Mouse (Mus musculus): Measurements from ENCODE around the gene Hectd1. TPM values are rescaled to one million over a fixed set of nuclear protein-coding genes. Genes with fewer than 3 reads are reported as not detected.

The Hectd1 gene
- total and polyA plus RNA-seq, 2 experiments from 2014 or later, result 28.0 to 67.1 TPM

- ATAC-seq (no peak), DNase-seq (ENCODE audit: low spot score) (no peak)
- Histone ChIP-seq H3K4me2 (ENCODE audit: low read depth, low read length) (no peak overlapping the region), H3K4me3 (ENCODE audit: low read length) (no peak overlapping the region), H3K9me3 (ENCODE audit: low read length) (no peaks in the 10 kb centered on the region), H3K27me3 (ENCODE audit: insufficient read depth, low read length) (no peaks in the 10 kb centered on the region), H3K4me1 (ENCODE audit: insufficient read depth, low read length) (no peaks in the 10 kb centered on the region), H3K27ac (no peak overlapping the region), H3K36me3 (ENCODE audit: insufficient read depth, low read length) (no peaks in the 10 kb centered on the region; the same call in 1 of the 2 replicates), H3K9ac (replicated peaks; ENCODE audit: low read length) (no peak overlapping the region)
- WGBS, result 73% methylated on average over 11 of the region's 11 CpGs
- TF ChIP-seq CTCF (IDR thresholded peaks at IDR 0.05; ENCODE audit: low read depth), result no peak
These were observed 100.3 kb downstream of the Hectd1 start for GRCm38 (mm10) chr12:51729058-51729457.

- TF ChIP-seq CTCF (IDR thresholded peaks at IDR 0.05; ENCODE audit: low read depth), result no peak
- no peak overlapping the region for H3K9ac ChIP-seq (replicated peaks; ENCODE audit: low read length)
- H3K4me3 ChIP-seq (ENCODE audit: low read length), result no peak overlapping the region
- H3K4me1 ChIP-seq (ENCODE audit: insufficient read depth, low read length), result no peaks in the 10 kb centered on the region
- H3K36me3 ChIP-seq (ENCODE audit: insufficient read depth, low read length), result peaks cover 6% of the 10 kb centered on the region; the same call in 1 of the 2 replicates
- no peaks in the 10 kb centered on the region for H3K9me3 ChIP-seq (ENCODE audit: low read length)
- ATAC-seq (no peak), DNase-seq (ENCODE audit: low spot score) (no peak)
- no peaks in the 10 kb centered on the region for H3K27me3 ChIP-seq (ENCODE audit: insufficient read depth, low read length)
- H3K27ac ChIP-seq, result no peak overlapping the region
- 93% methylated on average over 8 of the region's 8 CpGs for WGBS
- H3K4me2 ChIP-seq (ENCODE audit: low read depth, low read length), result no peak overlapping the region
These were observed 107.5 kb downstream of the Hectd1 start for GRCm38 (mm10) chr12:51721836-51722235.

- no peak for TF ChIP-seq CTCF (IDR thresholded peaks at IDR 0.05; ENCODE audit: low read depth)
- no peak for ATAC-seq
- no peaks in the 10 kb centered on the region for H3K27me3 ChIP-seq (ENCODE audit: insufficient read depth, low read length)
- 92% methylated on average over 6 of the region's 6 CpGs for WGBS
- H3K4me2 ChIP-seq (ENCODE audit: low read depth, low read length), result no peak overlapping the region
- no peak overlapping the region for H3K4me3 ChIP-seq (ENCODE audit: low read length)
- peaks cover 6% of the 10 kb centered on the region; the same call in 1 of the 2 replicates for H3K36me3 ChIP-seq (ENCODE audit: insufficient read depth, low read length)
- DNase-seq (ENCODE audit: low spot score), result no peak
- H3K27ac ChIP-seq, result no peak overlapping the region
- no peak overlapping the region for H3K9ac ChIP-seq (replicated peaks; ENCODE audit: low read length)
- H3K9me3 ChIP-seq (ENCODE audit: low read length), result no peaks in the 10 kb centered on the region
- H3K4me1 ChIP-seq (ENCODE audit: insufficient read depth, low read length), result no peaks in the 10 kb centered on the region
These were observed 110.7 kb downstream of the Hectd1 start for GRCm38 (mm10) chr12:51718617-51719016.

GRCm38 (mm10) chr12:51712685-51713084, 116.7 kb downstream of the Hectd1 start:
- no peaks in the 10 kb centered on the region for H3K27me3 ChIP-seq (ENCODE audit: insufficient read depth, low read length)
- H3K27ac ChIP-seq, result no peak overlapping the region
- no peak for TF ChIP-seq CTCF (IDR thresholded peaks at IDR 0.05; ENCODE audit: low read depth)
- no peaks in the 10 kb centered on the region for H3K36me3 ChIP-seq (ENCODE audit: insufficient read depth, low read length)
- no peak overlapping the region for H3K9ac ChIP-seq (replicated peaks; ENCODE audit: low read length)
- ATAC-seq, result no peak
- no peak overlapping the region for H3K4me2 ChIP-seq (ENCODE audit: low read depth, low read length)
- H3K9me3 ChIP-seq (ENCODE audit: low read length), result no peaks in the 10 kb centered on the region
- WGBS, result 77% methylated on average over 1 of the region's 1 CpGs
- DNase-seq (ENCODE audit: low spot score), result no peak
- no peaks in the 10 kb centered on the region for H3K4me1 ChIP-seq (ENCODE audit: insufficient read depth, low read length)
- no peak overlapping the region for H3K4me3 ChIP-seq (ENCODE audit: low read length)

- Histone ChIP-seq H3K27me3 (ENCODE audit: insufficient read depth, low read length) (no peaks in the 10 kb centered on the region), H3K27ac (no peak overlapping the region), H3K36me3 (ENCODE audit: insufficient read depth, low read length) (no peaks in the 10 kb centered on the region), H3K9me3 (ENCODE audit: low read length) (no peaks in the 10 kb centered on the region), H3K4me1 (ENCODE audit: insufficient read depth, low read length) (no peaks in the 10 kb centered on the region), H3K4me3 (ENCODE audit: low read length) (no peak overlapping the region), H3K4me2 (ENCODE audit: low read depth, low read length) (no peak overlapping the region), H3K9ac (replicated peaks; ENCODE audit: low read length) (no peak overlapping the region)
- DNase-seq (ENCODE audit: low spot score) (no peak), ATAC-seq (no peak)
- WGBS, result 81% methylated on average over 5 of the region's 5 CpGs
- TF ChIP-seq CTCF (IDR thresholded peaks at IDR 0.05; ENCODE audit: low read depth), result no peak
These were observed 119.2 kb downstream of the Hectd1 start for GRCm38 (mm10) chr12:51710154-51710553.

GRCm38 (mm10) chr12:51709741-51710140, 119.6 kb downstream of the Hectd1 start:
- H3K4me2 ChIP-seq (ENCODE audit: low read depth, low read length), result no peak overlapping the region
- no peak overlapping the region for H3K9ac ChIP-seq (replicated peaks; ENCODE audit: low read length)
- no peak for TF ChIP-seq CTCF (IDR thresholded peaks at IDR 0.05; ENCODE audit: low read depth)
- no peak for DNase-seq (ENCODE audit: low spot score)
- no peak overlapping the region for H3K27ac ChIP-seq
- no peak overlapping the region for H3K4me3 ChIP-seq (ENCODE audit: low read length)
- WGBS, result 71% methylated on average over 3 of the region's 3 CpGs
- H3K36me3 ChIP-seq (ENCODE audit: insufficient read depth, low read length), result no peaks in the 10 kb centered on the region
- H3K4me1 ChIP-seq (ENCODE audit: insufficient read depth, low read length), result no peaks in the 10 kb centered on the region
- H3K9me3 ChIP-seq (ENCODE audit: low read length), result no peaks in the 10 kb centered on the region
- no peak for ATAC-seq
- H3K27me3 ChIP-seq (ENCODE audit: insufficient read depth, low read length), result no peaks in the 10 kb centered on the region

GRCm38 (mm10) chr12:51708941-51709686, 120.2 kb downstream of the Hectd1 start:
- H3K4me3 ChIP-seq (ENCODE audit: low read length), result no peak overlapping the region
- no peak for DNase-seq (ENCODE audit: low spot score)
- H3K9ac ChIP-seq (replicated peaks; ENCODE audit: low read length), result no peak overlapping the region
- no peaks in the 10 kb centered on the region for H3K4me1 ChIP-seq (ENCODE audit: insufficient read depth, low read length)
- no peak overlapping the region for H3K4me2 ChIP-seq (ENCODE audit: low read depth, low read length)
- H3K36me3 ChIP-seq (ENCODE audit: insufficient read depth, low read length), result no peaks in the 10 kb centered on the region
- no peak overlapping the region for H3K27ac ChIP-seq
- TF ChIP-seq CTCF (IDR thresholded peaks at IDR 0.05; ENCODE audit: low read depth), result no peak
- WGBS, result 64% methylated on average over 14 of the region's 14 CpGs
- H3K27me3 ChIP-seq (ENCODE audit: insufficient read depth, low read length), result no peaks in the 10 kb centered on the region
- no peaks in the 10 kb centered on the region for H3K9me3 ChIP-seq (ENCODE audit: low read length)
- no peak for ATAC-seq
